Mouse (Mus musculus): ENCODE measurements around the gene Atxn1. TPM values are rescaled to one million over a fixed set of nuclear protein-coding genes. Genes with fewer than 3 reads are reported as not detected.

Atxn1 gene
- total RNA-seq, 2 experiments from 2014 or later, result 112 to 115 TPM

- DNase-seq (ENCODE audit: extremely low spot score in 1 of 2, low spot score in 1 of 2), result no peak
These were observed 95.9 kb downstream of the Atxn1 start for GRCm38 (mm10) chr13:45868886-45869285.

- DNase-seq (ENCODE audit: extremely low spot score in 1 of 2, low spot score in 1 of 2), result no peak
These were observed 97.5 kb downstream of the Atxn1 start for GRCm38 (mm10) chr13:45867273-45867672.

GRCm38 (mm10) chr13:45866615-45867245 is 98.1 kb downstream of the Atxn1 start:
- no peak for DNase-seq (ENCODE audit: extremely low spot score in 1 of 2, low spot score in 1 of 2)

GRCm38 (mm10) chr13:45865620-45866019 is 99.2 kb downstream of the Atxn1 start:
- DNase-seq (ENCODE audit: extremely low spot score in 1 of 2, low spot score in 1 of 2), result no peak

GRCm38 (mm10) chr13:45863779-45864178 is 101.0 kb downstream of the Atxn1 start:
- DNase-seq (ENCODE audit: extremely low spot score in 1 of 2, low spot score in 1 of 2), result no peak

GRCm38 (mm10) chr13:45861885-45862605 is 102.8 kb downstream of the Atxn1 start:
- DNase-seq (ENCODE audit: extremely low spot score in 1 of 2, low spot score in 1 of 2), result no peak

GRCm38 (mm10) chr13:45861098-45861580 is 103.7 kb downstream of the Atxn1 start:
- DNase-seq (ENCODE audit: extremely low spot score in 1 of 2, low spot score in 1 of 2), result no peak

- DNase-seq (ENCODE audit: extremely low spot score in 1 of 2, low spot score in 1 of 2), result no peak
These were observed 105.6 kb downstream of the Atxn1 start for GRCm38 (mm10) chr13:45859081-45859709.

GRCm38 (mm10) chr13:45857416-45857815 is 107.4 kb downstream of the Atxn1 start:
- DNase-seq (ENCODE audit: extremely low spot score in 1 of 2, low spot score in 1 of 2), result no peak

- no peak for DNase-seq (ENCODE audit: extremely low spot score in 1 of 2, low spot score in 1 of 2)
These were observed 110.3 kb downstream of the Atxn1 start for GRCm38 (mm10) chr13:45854531-45854930.

- DNase-seq (ENCODE audit: extremely low spot score in 1 of 2, low spot score in 1 of 2), result no peak
These were observed 111.1 kb downstream of the Atxn1 start for GRCm38 (mm10) chr13:45853691-45854090.

GRCm38 (mm10) chr13:45852288-45852687 is 112.5 kb downstream of the Atxn1 start:
- no peak for DNase-seq (ENCODE audit: extremely low spot score in 1 of 2, low spot score in 1 of 2)

- no peak for DNase-seq (ENCODE audit: extremely low spot score in 1 of 2, low spot score in 1 of 2)
These were observed 113.1 kb downstream of the Atxn1 start for GRCm38 (mm10) chr13:45851746-45852145.

- no peak for DNase-seq (ENCODE audit: extremely low spot score in 1 of 2, low spot score in 1 of 2)
These were observed 113.7 kb downstream of the Atxn1 start for GRCm38 (mm10) chr13:45851156-45851555.

- no peak for DNase-seq (ENCODE audit: extremely low spot score in 1 of 2, low spot score in 1 of 2)
These were observed 114.4 kb downstream of the Atxn1 start for GRCm38 (mm10) chr13:45850181-45850974.

GRCm38 (mm10) chr13:45849145-45850023 is 115.4 kb downstream of the Atxn1 start:
- DNase-seq (ENCODE audit: extremely low spot score in 1 of 2, low spot score in 1 of 2), result no peak

- no peak for DNase-seq (ENCODE audit: extremely low spot score in 1 of 2, low spot score in 1 of 2)
These were observed 122.2 kb downstream of the Atxn1 start for GRCm38 (mm10) chr13:45842511-45843055.

- no peak for DNase-seq (ENCODE audit: extremely low spot score in 1 of 2, low spot score in 1 of 2)
These were observed 124.9 kb downstream of the Atxn1 start for GRCm38 (mm10) chr13:45839901-45840300.

GRCm38 (mm10) chr13:45837609-45838220 is 127.1 kb downstream of the Atxn1 start:
- no peak for DNase-seq (ENCODE audit: extremely low spot score in 1 of 2, low spot score in 1 of 2)
